18 mouse cellular contexts compared by ENCODE assay signal in the genomic region with DNA sequence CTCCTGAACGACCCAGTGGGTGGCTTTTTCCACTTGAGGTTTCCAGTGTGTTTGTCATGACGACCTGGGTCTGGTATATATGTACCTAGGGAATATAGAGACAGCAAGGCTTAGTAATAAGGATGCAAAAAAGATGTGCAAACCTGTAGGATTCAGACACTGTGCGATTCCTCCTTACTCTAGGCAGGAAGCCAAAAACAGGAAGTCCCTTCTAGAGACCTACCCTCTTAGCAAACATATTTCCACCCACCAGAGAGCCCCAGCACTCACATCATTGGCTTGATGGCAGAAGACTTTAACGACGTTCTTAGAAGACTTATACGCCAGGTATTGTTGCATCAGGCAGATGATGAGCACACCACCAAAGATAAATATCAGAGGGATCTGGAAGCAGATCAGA. TPM values are rescaled to one million over a fixed set of nuclear protein-coding genes. Genes with fewer than 3 reads are reported as not detected.
DNase-seq lines count a peak whose midpoint lies in the region; ATAC-seq and TF ChIP-seq lines count a peak whose summit lies in the region.
"Had no signal": no experiment of that assay in that cellular context is flagged by ENCODE, and none has a peak within 500 bp of the region (broad histone marks: within the 10 kb centered on the region; RNA-seq: fewer than 3 reads in every experiment).

No protein-coding gene starts in this region.

- no peak overlapping the region for H3K27ac ChIP-seq in midbrain, embryonic 11.5 days (ENCODE audit: low read depth, low read length)
- H3K27ac ChIP-seq in midbrain, embryonic 14.5 days (replicated peaks; ENCODE audit: low read depth, low read length), result no peak overlapping the region
- H3K27ac ChIP-seq in CH12.LX (ENCODE audit: insufficient read depth, low read depth), result peak overlapping the region; percentile 23; the same call in 1 of the 2 replicates
- H3K27ac ChIP-seq in intestine, postnatal 0 days (ENCODE audit: low read depth, low read length), result no peak overlapping the region
- H3K27ac ChIP-seq: embryonic facial prominence, embryonic 12.5 days; heart, embryonic 10.5 days; hindbrain, embryonic 10.5 days; liver, embryonic 14.5 days had no signal

- WGBS in midbrain, embryonic 11.5 days, result 81% methylated on average over 6 of the region's 6 CpGs
- WGBS in midbrain, embryonic 14.5 days, result 80% methylated on average over 6 of the region's 6 CpGs
- 66% methylated on average over 6 of the region's 6 CpGs for WGBS in intestine, postnatal 0 days

- no peak; the same call in 1 of the 2 replicates for TF ChIP-seq EP300 in CH12.LX (IDR thresholded peaks at IDR 0.05; ENCODE audit: low read length)

- TF ChIP-seq CTCF in CH12.LX (conservative IDR thresholded peaks at IDR 0.05 in 1 of 2, IDR thresholded peaks at IDR 0.05 in 1 of 2; ENCODE audit: low read depth in 2 of 2, low read length in 2 of 2), result no peak
- no peak for TF ChIP-seq CTCF in intestine, postnatal 0 days (IDR thresholded peaks at IDR 0.05; ENCODE audit: low read depth)

- H3K4me1 ChIP-seq in midbrain, embryonic 11.5 days (ENCODE audit: control insufficient read depth, insufficient read depth, low read length), result no peaks in the 10 kb centered on the region
- H3K4me1 ChIP-seq in midbrain, embryonic 14.5 days (ENCODE audit: control insufficient read depth, insufficient read depth, low read length), result no peaks in the 10 kb centered on the region
- H3K4me1 ChIP-seq in CH12.LX (ENCODE audit: control insufficient read depth in 1 of 2, insufficient read depth in 2 of 2), result peaks cover 2 to 37% of the 10 kb centered on the region in 2 experiments; a peak in 3 of 4 replicates
- peaks cover 4% of the 10 kb centered on the region for H3K4me1 ChIP-seq in intestine, postnatal 0 days (replicated peaks; ENCODE audit: control insufficient read depth, insufficient read depth, low read length)
- H3K4me1 ChIP-seq: embryonic facial prominence, embryonic 12.5 days had no signal

- H3K9ac ChIP-seq in midbrain, embryonic 11.5 days (ENCODE audit: low read length), result no peak overlapping the region
- H3K9ac ChIP-seq in midbrain, embryonic 14.5 days (replicated peaks; ENCODE audit: low read length), result no peak overlapping the region
- peak overlapping the region; percentile 76 for H3K9ac ChIP-seq in CH12.LX (ENCODE audit: insufficient read depth, low read depth)
- H3K9ac ChIP-seq in intestine, postnatal 0 days (ENCODE audit: low read depth, low read length), result no peak overlapping the region
- H3K9ac ChIP-seq: embryonic facial prominence, embryonic 12.5 days; liver, embryonic 14.5 days had no signal

- H3K79me2 ChIP-seq in CH12.LX (replicated peaks; ENCODE audit: control insufficient read depth, extremely low read depth, insufficient read depth, poor library complexity, severe bottlenecking), result no peaks in the 10 kb centered on the region

- peak; percentile 26 for DNase-seq in midbrain, embryonic 11.5 days (ENCODE audit: low spot score, missing footprints)
- DNase-seq in midbrain, embryonic 14.5 days, result no peak
- peak; percentile 71 for DNase-seq in CH12.LX (ENCODE audit: extremely low read depth)
- DNase-seq in ovary, postnatal 36 days (ENCODE audit: low spot score), result no peak
- DNase-seq: cerebellum, adult 9-10 months; kidney, adult 8-10 months; thymus, adult 18-20 months had no signal

- H3K4me3 ChIP-seq in midbrain, embryonic 11.5 days (ENCODE audit: low read depth, low read length), result no peak overlapping the region
- no peak overlapping the region for H3K4me3 ChIP-seq in midbrain, embryonic 14.5 days (replicated peaks; ENCODE audit: low read depth, low read length)
- H3K4me3 ChIP-seq in CH12.LX (replicated peaks in 1 of 3; ENCODE audit: low read depth in 2 of 3, low read length in 2 of 3, poor library complexity in 1 of 3), result peak overlapping the region; percentile 34 to 44 (median 39)
- H3K4me3 ChIP-seq in intestine, postnatal 0 days (ENCODE audit: low read depth, low read length), result no peak overlapping the region
- H3K4me3 ChIP-seq: embryonic facial prominence, embryonic 12.5 days; heart, embryonic 10.5 days; hindbrain, embryonic 10.5 days had no signal

- in situ Hi-C loops in CH12.LX (cut with MboI; ENCODE audit: low pct_ligation_motif_present, low pct_unique_long_range_greater_than_20kb, low sequenced_read_pairs), result loop anchor here (25.0 kb wide), 1 partner anchor 564 kb away; the partner anchor contains the start of genes Ms4a2 and Ms4a6d

- no peaks in the 10 kb centered on the region for H3K36me3 ChIP-seq in midbrain, embryonic 11.5 days (ENCODE audit: control insufficient read depth, insufficient read depth, low read length)
- no peaks in the 10 kb centered on the region for H3K36me3 ChIP-seq in midbrain, embryonic 14.5 days (ENCODE audit: control insufficient read depth, insufficient read depth, low read length)
- no peaks in the 10 kb centered on the region for H3K36me3 ChIP-seq in CH12.LX (replicated peaks in 1 of 2; ENCODE audit: control insufficient read depth in 1 of 2, insufficient read depth in 1 of 2, low read length in 1 of 2)
- no peaks in the 10 kb centered on the region for H3K36me3 ChIP-seq in intestine, postnatal 0 days (ENCODE audit: control insufficient read depth, insufficient read depth)
- H3K36me3 ChIP-seq: embryonic facial prominence, embryonic 12.5 days; heart, embryonic 10.5 days; hindbrain, embryonic 10.5 days had no signal

- H3K9me3 ChIP-seq in midbrain, embryonic 11.5 days (ENCODE audit: control insufficient read depth, low read length), result no peaks in the 10 kb centered on the region
- H3K9me3 ChIP-seq in midbrain, embryonic 14.5 days (ENCODE audit: control insufficient read depth, low read length), result no peaks in the 10 kb centered on the region
- no peaks in the 10 kb centered on the region for H3K9me3 ChIP-seq in CH12.LX (replicated peaks; ENCODE audit: low read length)
- H3K9me3 ChIP-seq in intestine, postnatal 0 days (ENCODE audit: control insufficient read depth), result no peaks in the 10 kb centered on the region
- H3K9me3 ChIP-seq: embryonic facial prominence, embryonic 12.5 days; heart, embryonic 10.5 days; hindbrain, embryonic 10.5 days had no signal

- H3K27me3 ChIP-seq in midbrain, embryonic 11.5 days (ENCODE audit: control insufficient read depth, insufficient read depth, low read length), result no peaks in the 10 kb centered on the region
- no peaks in the 10 kb centered on the region; the same call in 1 of the 2 replicates for H3K27me3 ChIP-seq in midbrain, embryonic 14.5 days (ENCODE audit: control insufficient read depth, insufficient read depth, low read length)
- no peaks in the 10 kb centered on the region for H3K27me3 ChIP-seq in CH12.LX (replicated peaks)
- no peaks in the 10 kb centered on the region for H3K27me3 ChIP-seq in intestine, postnatal 0 days (replicated peaks; ENCODE audit: control insufficient read depth, insufficient read depth, low read length)
- H3K27me3 ChIP-seq: embryonic facial prominence, embryonic 12.5 days had no signal

- no peak overlapping the region for H3K4me2 ChIP-seq in midbrain, embryonic 11.5 days
- H3K4me2 ChIP-seq in midbrain, embryonic 14.5 days (ENCODE audit: low read length), result no peak overlapping the region
- peak overlapping the region; percentile 68 for H3K4me2 ChIP-seq in CH12.LX (ENCODE audit: insufficient read depth, low read depth, poor library complexity, severe bottlenecking)
- no peak overlapping the region for H3K4me2 ChIP-seq in intestine, postnatal 0 days (replicated peaks; ENCODE audit: low read depth)
- H3K4me2 ChIP-seq: embryonic facial prominence, embryonic 12.5 days had no signal

- dilution Hi-C loops in CH12.LX (cut with MboI; ENCODE audit: extremely low pct_ligation_motif_present, extremely low pct_unique_long_range_greater_than_20kb, low sequenced_read_pairs), result no loop called here

- no peak; the same call in 1 of the 2 replicates for TF ChIP-seq RAD21 in CH12.LX (IDR thresholded peaks at IDR 0.05; ENCODE audit: low read depth, low read length)

- peak; percentile 55 for TF ChIP-seq POLR2A in CH12.LX (IDR thresholded peaks at IDR 0.05; ENCODE audit: low read depth, low read length)

- ATAC-seq in midbrain, embryonic 11.5 days (ENCODE audit: low FRiP score), result no peak
- ATAC-seq in midbrain, embryonic 14.5 days (ENCODE audit: low FRiP score, low TSS enrichment), result no peak
- ATAC-seq in common myeloid progenitor, adult 5-6 weeks (replicated peaks; ENCODE audit: low read depth, poor library complexity, severe bottlenecking), result peak; percentile 40; the same call in 1 of the 2 replicates
- ATAC-seq in neutrophil, adult 5-6 weeks (ENCODE audit: extremely low read depth, insufficient number of reproducible peaks, low FRiP score, poor library complexity, severe bottlenecking), result peak; percentile 77
- no peak for ATAC-seq in intestine, postnatal 0 days

TF ChIP-seq in CH12.LX, 34 proteins besides CTCF, POLR2A, EP300 and RAD21 (continues in another document):
- TF ChIP-seq MYC (IDR thresholded peaks at IDR 0.05; ENCODE audit: low read depth, low read length), result peak; percentile 42; the same call in 1 of the 2 replicates

RNA-seq across cellular contexts. Expression of gene Ms4a18, which starts 30.2 kb away (rescaled TPM):
- polyA plus RNA-seq in midbrain, embryonic 11.5 days (2014; fragmentation: Nextera tagmentation; extraction: Ambion mirVana), result not detected in 2 replicates
- polyA plus RNA-seq in midbrain, embryonic 14.5 days (2014; fragmentation: Nextera tagmentation; extraction: Ambion mirVana), result not detected in 2 replicates
- total RNA-seq in CH12.LX (2012; rRNA removed) (not detected in 2 replicates), CH12.LX (2014; rRNA removed) (not detected in 2 replicates)
- not detected in 2 replicates for polyA plus RNA-seq in CH12.LX (2012; ENCODE audit: insufficient read length, low read depth)
- not detected in 2 replicates for total RNA-seq in common myeloid progenitor, adult 5-6 weeks (2017)
- total RNA-seq in neutrophil, adult 5-6 weeks (2017), result not detected in 2 replicates
- polyA plus RNA-seq in intestine, postnatal 0 days (2015; fragmentation: Nextera tagmentation; extraction: Ambion mirVana), result 30.9 and 31.8 TPM in 2 replicates
- total RNA-seq: ES-E14; layer of hippocampus, adult 8-10 months; left cerebral cortex, postnatal 25 days had no signal
- polyA plus RNA-seq: embryonic facial prominence, embryonic 12.5 days; forebrain, embryonic 11.5 days; heart, embryonic 10.5 days; hindbrain, embryonic 10.5 days; liver, embryonic 14.5 days had no signal

RNA-seq across cellular contexts. Expression of gene Ms4a8a, which starts 32.9 kb away (rescaled TPM):
- not detected in 2 replicates for polyA plus RNA-seq in midbrain, embryonic 11.5 days (2014; fragmentation: Nextera tagmentation; extraction: Ambion mirVana)
- not detected in 2 replicates for polyA plus RNA-seq in midbrain, embryonic 14.5 days (2014; fragmentation: Nextera tagmentation; extraction: Ambion mirVana)
- total RNA-seq in CH12.LX (2012; rRNA removed) (not detected in 2 replicates), CH12.LX (2014; rRNA removed) (not detected in 2 replicates)
- polyA plus RNA-seq in CH12.LX (2012; ENCODE audit: insufficient read length, low read depth), result not detected in 2 replicates
- not detected in 2 replicates for total RNA-seq in common myeloid progenitor, adult 5-6 weeks (2017)
- 1.4 and 3.6 TPM in 2 replicates for total RNA-seq in neutrophil, adult 5-6 weeks (2017)
- 66.9 and 75.7 TPM in 2 replicates for polyA plus RNA-seq in intestine, postnatal 0 days (2015; fragmentation: Nextera tagmentation; extraction: Ambion mirVana)
- total RNA-seq: ES-E14; layer of hippocampus, adult 8-10 months; left cerebral cortex, postnatal 25 days had no signal
- polyA plus RNA-seq: embryonic facial prominence, embryonic 12.5 days; forebrain, embryonic 11.5 days; heart, embryonic 10.5 days; hindbrain, embryonic 10.5 days had no signal

RNA-seq across cellular contexts. Expression of gene Ms4a15, which starts 55.0 kb away (rescaled TPM):
- not detected in 2 replicates for polyA plus RNA-seq in midbrain, embryonic 11.5 days (2014; fragmentation: Nextera tagmentation; extraction: Ambion mirVana)
- not detected in 2 replicates for polyA plus RNA-seq in midbrain, embryonic 14.5 days (2014; fragmentation: Nextera tagmentation; extraction: Ambion mirVana)
- total RNA-seq in CH12.LX (2012; rRNA removed) (not detected in 2 replicates), CH12.LX (2014; rRNA removed) (not detected in 2 replicates)
- 0.37 TPM in 1 of 2 replicates, not detected in the other for polyA plus RNA-seq in CH12.LX (2012; ENCODE audit: insufficient read length, low read depth)
- total RNA-seq in common myeloid progenitor, adult 5-6 weeks (2017), result not detected in 2 replicates
- not detected in 2 replicates for total RNA-seq in neutrophil, adult 5-6 weeks (2017)
- polyA plus RNA-seq in intestine, postnatal 0 days (2015; fragmentation: Nextera tagmentation; extraction: Ambion mirVana), result 0.34 and 0.44 TPM in 2 replicates
- total RNA-seq: ES-E14; layer of hippocampus, adult 8-10 months; left cerebral cortex, postnatal 25 days had no signal
- polyA plus RNA-seq: embryonic facial prominence, embryonic 12.5 days; forebrain, embryonic 11.5 days; heart, embryonic 10.5 days; hindbrain, embryonic 10.5 days; liver, embryonic 14.5 days had no signal

Comparison
In these comparisons a context has a peak if more than half of its experiments do, and no peak if none do; other contexts are left out.
1. DNase-seq: peak in midbrain, embryonic 11.5 days (single experiment) and CH12.LX (single experiment); none in midbrain, embryonic 14.5 days (single experiment) and ovary, postnatal 36 days (single experiment).
2. ATAC-seq: peak in common myeloid progenitor, adult 5-6 weeks (single experiment) and neutrophil, adult 5-6 weeks (single experiment); none in midbrain, embryonic 11.5 days (single experiment), midbrain, embryonic 14.5 days (single experiment) and intestine, postnatal 0 days (single experiment).
3. H3K4me3 ChIP-seq: peak in CH12.LX (3 of 3); none in midbrain, embryonic 11.5 days (single experiment), midbrain, embryonic 14.5 days (single experiment) and intestine, postnatal 0 days (single experiment).
4. RNA of gene Ms4a18, which starts 30.2 kb away (polyA plus RNA-seq): 30.9 to 31.8 TPM in intestine, postnatal 0 days; not detected in midbrain, embryonic 11.5 days, not detected in midbrain, embryonic 14.5 days and not detected in CH12.LX; every median in the first group is over 10 times any median in the second.
5. RNA of gene Ms4a8a, which starts 32.9 kb away (polyA plus RNA-seq): 66.9 to 75.7 TPM in intestine, postnatal 0 days; not detected in midbrain, embryonic 11.5 days, not detected in midbrain, embryonic 14.5 days and not detected in CH12.LX; every median in the first group is over 10 times any median in the second.